Mouse (Mus musculus) embryo, embryonic 10.5 days (tissue): ENCODE measurements at regions not wholly inside any gene's neighbourhood (a gene's known extent, or its start where the extent isn't known, plus 50 kb on each side); places are given as distances from the start of the nearest gene placed in this dataset.

ENCODE experiments used
- DNase-seq: peaks from one replicate; pipeline ENCODE4 v3.0.0-alpha.2; 2015; ENCODE audit warnings: low spot score

- DNase-seq: no peak
Observed at GRCm38 (mm10) chr10:105125736-105126135, 448.5 kb downstream of the Tmtc2 start.

GRCm38 (mm10) chr10:105120229-105120628, 454.0 kb downstream of the Tmtc2 start:
- no peak for DNase-seq

- no peak for DNase-seq
Observed at GRCm38 (mm10) chr10:105116138-105116537, 458.1 kb downstream of the Tmtc2 start.

GRCm38 (mm10) chr10:105114927-105115326, 459.3 kb downstream of the Tmtc2 start:
- no peak for DNase-seq

- DNase-seq: peak; percentile 48
Observed at GRCm38 (mm10) chr10:105110247-105110646, 464.0 kb downstream of the Tmtc2 start.

GRCm38 (mm10) chr10:105097045-105097331, 477.3 kb downstream of the Tmtc2 start:
- no peak for DNase-seq

- no peak for DNase-seq
Observed at GRCm38 (mm10) chr10:105096323-105097044, 477.8 kb downstream of the Tmtc2 start.

- no peak for DNase-seq
Observed at GRCm38 (mm10) chr10:105095800-105096199, 478.5 kb downstream of the Tmtc2 start.

GRCm38 (mm10) chr10:105076892-105077291, 497.4 kb downstream of the Tmtc2 start:
- DNase-seq: no peak

- no peak for DNase-seq
Observed at GRCm38 (mm10) chr10:105034711-105035386, 539.4 kb downstream of the Tmtc2 start.

- no peak for DNase-seq
Observed at GRCm38 (mm10) chr10:105020471-105021120, 553.7 kb downstream of the Tmtc2 start.

- DNase-seq: peak; percentile 23
Observed at GRCm38 (mm10) chr10:105019774-105020470, 554.3 kb downstream of the Tmtc2 start.
